Mouse (Mus musculus): Measurements from ENCODE around the gene Zmym2. TPM values are rescaled to one million over a fixed set of nuclear protein-coding genes. Genes with fewer than 3 reads are reported as not detected.

Zmym2 gene
- polyA plus RNA-seq, 1 experiment from 2014 or later: 53.0 TPM

DNA sequence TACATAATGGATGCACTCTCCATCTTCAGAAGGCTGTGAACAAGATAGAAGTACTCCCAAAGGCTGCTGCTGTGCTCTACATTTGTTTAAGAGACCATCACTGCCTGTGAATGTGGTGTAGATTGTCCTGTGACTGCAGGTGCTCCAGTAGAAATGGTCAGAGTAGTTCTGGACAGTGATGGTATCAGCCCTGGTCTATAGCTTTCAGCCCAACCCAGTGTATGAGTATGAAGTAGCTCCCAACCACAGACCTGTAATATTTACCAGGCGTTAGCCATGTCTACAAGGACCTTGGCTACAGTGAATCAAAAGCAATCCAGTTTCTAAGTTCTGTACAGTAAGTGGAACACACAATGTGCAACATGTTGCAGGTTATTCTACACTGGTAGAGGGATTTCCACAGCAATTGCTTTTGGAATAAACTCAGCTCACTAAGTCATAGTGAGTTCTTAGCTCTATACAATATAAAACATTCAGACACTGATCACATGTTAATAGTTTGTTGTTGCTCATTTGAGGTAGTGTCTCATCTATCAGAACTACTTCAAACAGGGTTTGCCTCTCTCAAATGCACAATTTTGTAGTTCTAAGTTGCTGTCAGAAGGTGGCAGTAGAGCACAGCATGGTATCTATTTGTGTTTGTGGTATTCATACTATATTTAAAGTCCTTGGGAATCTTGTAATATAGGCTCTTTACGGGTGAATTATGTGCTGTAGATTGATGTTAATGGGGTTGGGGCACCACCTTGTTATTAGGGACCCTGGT lies 77.7 kb downstream of the Zmym2 start:
- H3K4me2 ChIP-seq (replicated peaks): no peak overlapping the region
- DNase-seq (ENCODE audit: low spot score) (peak; percentile 76), ATAC-seq (ENCODE audit: low FRiP score) (peak; percentile 49; the same call in 1 of the 2 replicates)
- H3K4me3 ChIP-seq (replicated peaks; ENCODE audit: low read length): no peak overlapping the region
- peaks cover 41% of the 10 kb centered on the region for H3K36me3 ChIP-seq (replicated peaks; ENCODE audit: control insufficient read depth, insufficient read depth)
- no peak overlapping the region for H3K27ac ChIP-seq
- no peaks in the 10 kb centered on the region for H3K4me1 ChIP-seq (replicated peaks; ENCODE audit: control insufficient read depth, insufficient read depth, low read length)
- H3K27me3 ChIP-seq (ENCODE audit: control insufficient read depth, insufficient read depth, low read length): no peaks in the 10 kb centered on the region
- H3K9me3 ChIP-seq (ENCODE audit: control insufficient read depth, low read length): no peaks in the 10 kb centered on the region
- 70% methylated on average over 2 of the region's 2 CpGs for WGBS
- no peak overlapping the region for H3K9ac ChIP-seq

DNA sequence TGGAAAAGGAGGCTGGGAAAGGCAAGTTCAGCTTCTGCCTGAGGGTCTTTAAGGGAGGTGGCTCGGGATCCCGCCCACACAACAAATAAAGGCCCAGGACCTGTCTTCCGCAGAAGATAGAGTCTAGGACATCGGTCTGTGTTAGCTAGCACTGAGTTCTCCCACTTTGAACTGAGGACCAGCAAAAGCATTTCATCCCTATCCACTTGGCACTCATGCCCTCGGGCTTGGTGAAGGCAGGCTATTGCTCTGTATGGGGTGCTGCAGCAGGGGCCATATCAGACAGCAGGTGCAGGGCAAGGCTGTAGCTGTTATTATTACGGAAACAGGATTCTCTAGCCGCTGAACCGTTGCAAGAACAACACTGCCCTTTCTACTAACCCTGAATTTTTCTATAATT lies 83.2 kb downstream of the Zmym2 start:
- Histone ChIP-seq H3K27ac (no peak overlapping the region), H3K4me3 (replicated peaks; ENCODE audit: low read length) (no peak overlapping the region), H3K9me3 (ENCODE audit: control insufficient read depth, low read length) (no peaks in the 10 kb centered on the region), H3K27me3 (ENCODE audit: control insufficient read depth, insufficient read depth, low read length) (no peaks in the 10 kb centered on the region), H3K4me2 (replicated peaks) (no peak overlapping the region), H3K9ac (no peak overlapping the region), H3K4me1 (replicated peaks; ENCODE audit: control insufficient read depth, insufficient read depth, low read length) (0 out of 2 replicates have a peak, but pooled peaks cover 3% of the 10 kb centered on the region), H3K36me3 (replicated peaks; ENCODE audit: control insufficient read depth, insufficient read depth) (no peaks in the 10 kb centered on the region; the same call in 1 of the 2 replicates)
- 0 out of 2 replicates have a peak, but pooled peaks have one; percentile 50 for ATAC-seq (ENCODE audit: low FRiP score)
- WGBS: 66% methylated on average over 8 of the region's 8 CpGs
- DNase-seq (ENCODE audit: low spot score): no peak

DNA sequence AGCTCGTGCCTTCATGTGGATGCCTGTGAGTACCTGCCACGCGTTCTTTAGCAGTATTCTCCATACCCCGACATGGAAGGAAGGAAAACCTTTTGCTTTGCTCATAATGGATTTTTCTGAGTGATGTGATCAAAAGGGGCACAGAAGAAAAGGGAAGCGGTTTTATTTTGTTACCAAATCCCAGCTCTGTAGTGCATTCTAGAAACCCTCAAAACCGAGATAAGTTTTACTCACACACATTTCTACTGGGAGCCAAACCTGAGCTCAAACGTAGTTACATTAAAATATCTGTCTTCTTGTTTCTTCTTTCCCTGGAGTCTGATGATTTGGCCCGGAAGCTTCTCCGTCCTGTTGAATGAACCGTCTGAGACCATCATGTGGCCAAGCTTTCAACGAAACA lies 83.7 kb downstream of the Zmym2 start:
- Histone ChIP-seq H3K36me3 (replicated peaks; ENCODE audit: control insufficient read depth, insufficient read depth) (no peaks in the 10 kb centered on the region; the same call in 1 of the 2 replicates), H3K9ac (no peak overlapping the region), H3K27ac (no peak overlapping the region), H3K27me3 (ENCODE audit: control insufficient read depth, insufficient read depth, low read length) (no peaks in the 10 kb centered on the region), H3K4me3 (replicated peaks; ENCODE audit: low read length) (no peak overlapping the region), H3K9me3 (ENCODE audit: control insufficient read depth, low read length) (no peaks in the 10 kb centered on the region), H3K4me2 (replicated peaks) (no peak overlapping the region), H3K4me1 (replicated peaks; ENCODE audit: control insufficient read depth, insufficient read depth, low read length) (0 out of 2 replicates have a peak, but pooled peaks cover 3% of the 10 kb centered on the region)
- no peak for DNase-seq (ENCODE audit: low spot score)
- WGBS: 59% methylated on average over 11 of the region's 11 CpGs
- no peak for ATAC-seq (ENCODE audit: low FRiP score)

DNA sequence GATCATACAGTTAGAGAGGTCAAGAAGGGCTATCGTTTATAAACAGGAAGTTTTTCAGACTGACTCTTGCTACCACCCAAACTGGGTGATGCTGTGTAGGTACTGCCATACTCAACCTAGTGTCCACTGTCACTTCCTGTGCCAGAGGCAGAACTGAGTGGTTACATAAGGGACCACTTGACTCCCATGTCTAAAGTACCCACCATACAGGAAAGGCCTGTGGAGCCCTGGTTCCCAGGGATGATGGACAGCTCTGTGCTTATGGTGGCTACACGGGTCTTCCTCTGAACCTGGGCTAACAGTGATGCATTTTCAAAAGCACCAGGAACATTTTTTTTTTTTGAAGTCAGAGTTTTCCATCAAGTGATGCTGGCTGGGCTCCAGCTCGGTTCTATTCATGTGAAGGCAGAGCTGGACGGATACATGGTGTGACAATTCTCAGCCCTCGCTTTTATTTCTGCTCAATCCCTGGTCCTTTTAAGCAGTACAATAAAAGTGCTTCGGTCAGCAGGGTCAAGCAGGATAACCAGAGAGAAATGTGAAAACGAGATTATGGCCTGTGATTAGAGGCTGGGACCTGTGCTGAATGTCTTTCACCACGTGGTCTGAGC lies 91.7 kb downstream of the Zmym2 start:
- Histone ChIP-seq H3K4me2 (replicated peaks) (no peak overlapping the region), H3K4me3 (replicated peaks; ENCODE audit: low read length) (no peak overlapping the region), H3K27me3 (ENCODE audit: control insufficient read depth, insufficient read depth, low read length) (no peaks in the 10 kb centered on the region), H3K27ac (no peak overlapping the region), H3K9me3 (ENCODE audit: control insufficient read depth, low read length) (no peaks in the 10 kb centered on the region), H3K4me1 (replicated peaks; ENCODE audit: control insufficient read depth, insufficient read depth, low read length) (no peaks in the 10 kb centered on the region), H3K9ac (no peak overlapping the region), H3K36me3 (replicated peaks; ENCODE audit: control insufficient read depth, insufficient read depth) (no peaks in the 10 kb centered on the region)
- WGBS: 54% methylated on average over 8 of the region's 8 CpGs
- ATAC-seq (ENCODE audit: low FRiP score): no peak
- DNase-seq (ENCODE audit: low spot score): no peak

DNA sequence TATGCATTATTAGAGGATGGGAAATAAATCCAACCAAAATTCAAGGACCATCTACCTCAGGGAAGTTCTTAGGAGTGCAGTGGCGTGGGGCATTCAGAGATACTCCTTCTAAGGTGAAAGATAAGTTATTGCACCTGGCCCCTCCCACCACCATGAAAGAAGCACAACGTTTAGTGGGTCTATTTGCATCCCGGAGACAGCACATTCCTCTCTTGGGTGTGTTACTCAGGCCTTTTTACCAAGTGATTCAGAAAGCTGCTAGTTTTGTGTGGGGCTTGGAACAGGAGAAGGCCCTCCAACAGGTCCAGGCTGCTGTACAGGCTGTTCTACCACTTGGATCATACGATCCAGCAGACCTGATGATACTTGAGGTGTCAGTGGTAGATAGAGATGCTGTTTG lies 102.2 kb downstream of the Zmym2 start:
- H3K9me3 ChIP-seq (ENCODE audit: control insufficient read depth, low read length): no peaks in the 10 kb centered on the region
- 81% methylated on average over 4 of the region's 4 CpGs for WGBS
- ATAC-seq (ENCODE audit: low FRiP score) (no peak), DNase-seq (ENCODE audit: low spot score) (no peak)
- H3K27me3 ChIP-seq (ENCODE audit: control insufficient read depth, insufficient read depth, low read length): no peaks in the 10 kb centered on the region
- H3K36me3 ChIP-seq (replicated peaks; ENCODE audit: control insufficient read depth, insufficient read depth): no peaks in the 10 kb centered on the region
- no peak overlapping the region for H3K9ac ChIP-seq
- no peak overlapping the region for H3K27ac ChIP-seq
- H3K4me1 ChIP-seq (replicated peaks; ENCODE audit: control insufficient read depth, insufficient read depth, low read length): no peaks in the 10 kb centered on the region
- H3K4me3 ChIP-seq (replicated peaks; ENCODE audit: low read length): no peak overlapping the region
- H3K4me2 ChIP-seq (replicated peaks): no peak overlapping the region

Other genes starting within 250 kb of the Zmym2 start
- 40.1 and 41.5 TPM in 2 replicates for gene Mphosph8, start 218.4 kb upstream of the Zmym2 start, polyA plus RNA-seq (2014; fragmentation: Nextera tagmentation; extraction: Ambion mirVana)
- 46.3 and 55.3 TPM in 2 replicates for gene Pspc1, start 108.3 kb upstream of the Zmym2 start, polyA plus RNA-seq (2014; fragmentation: Nextera tagmentation; extraction: Ambion mirVana)
- gene Zmym5, start 74.9 kb upstream of the Zmym2 start, polyA plus RNA-seq (2014; fragmentation: Nextera tagmentation; extraction: Ambion mirVana): 26.0 and 26.3 TPM in 2 replicates
- gene Gja3, start 171.4 kb downstream of the Zmym2 start, polyA plus RNA-seq (2014; fragmentation: Nextera tagmentation; extraction: Ambion mirVana): 0.70 and 1.3 TPM in 2 replicates
- gene Gjb2, start 218.0 kb downstream of the Zmym2 start, polyA plus RNA-seq (2014; fragmentation: Nextera tagmentation; extraction: Ambion mirVana): 22.1 and 25.4 TPM in 2 replicates
- not detected in 2 replicates for gene Gm4491, start 229.2 kb downstream of the Zmym2 start, polyA plus RNA-seq (2014; fragmentation: Nextera tagmentation; extraction: Ambion mirVana)
- gene Gjb6, start 247.0 kb downstream of the Zmym2 start, polyA plus RNA-seq (2014; fragmentation: Nextera tagmentation; extraction: Ambion mirVana): 23.0 and 25.9 TPM in 2 replicates